Mouse (Mus musculus) urinary bladder, postnatal 14 days (tissue): Measurements from ENCODE around the gene Abcb11.

Source experiments
- DNase-seq: peaks from one replicate; pipeline ENCODE4 v3.0.0; 2021; ENCODE audit warnings: low spot score

Abcb11 gene

DNA sequence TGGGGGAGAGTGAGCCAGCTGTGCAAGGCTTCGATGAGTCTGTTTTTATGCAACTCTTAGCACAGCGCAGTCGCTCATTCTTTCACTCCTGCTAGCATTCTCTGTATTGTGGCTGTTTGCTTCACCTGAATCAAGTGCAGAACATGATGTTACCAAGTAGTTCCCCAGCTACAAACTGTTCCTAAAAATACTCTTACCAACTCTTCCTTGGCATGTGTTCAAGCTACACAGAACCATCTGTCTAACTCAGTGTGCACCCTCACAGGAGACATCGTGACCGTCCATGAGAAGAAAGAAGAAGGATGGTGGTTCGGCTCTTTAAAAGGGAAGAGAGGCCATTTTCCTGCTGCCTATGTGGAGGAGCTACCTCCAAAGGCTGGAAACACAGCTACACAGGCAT is 153.7 kb downstream of the Abcb11 start:
- DNase-seq, result no peak
